Mouse (Mus musculus): ENCODE measurements at regions not wholly inside any gene's neighbourhood (a gene's known extent, or its start where the extent isn't known, plus 50 kb on each side); places are given as distances from the start of the nearest gene placed in this dataset.

DNA sequence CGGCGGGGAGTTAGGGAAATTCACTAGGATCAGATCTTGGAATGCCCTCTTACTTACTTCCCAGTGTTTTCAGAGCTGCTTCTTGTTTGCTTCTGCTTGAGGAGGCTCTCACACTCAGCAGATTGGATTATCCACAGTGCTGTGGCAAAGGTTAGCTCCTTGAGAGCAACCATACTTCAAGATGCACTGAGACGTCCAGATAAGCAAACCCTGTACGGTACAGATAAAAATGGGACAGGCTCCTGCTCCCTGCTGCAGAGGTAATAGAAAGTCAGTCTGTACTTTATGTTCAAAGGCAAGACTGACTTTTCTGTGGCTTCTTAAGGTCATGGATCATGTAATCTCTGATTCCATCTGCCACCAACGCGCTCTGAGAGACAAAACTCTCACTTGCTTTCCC is 414.8 kb upstream of the Ptger4 start:
- Histone ChIP-seq H3K27ac (ENCODE audit: low read length) (no peak overlapping the region), H3K4me3 (ENCODE audit: low read length) (no peak overlapping the region), H3K4me2 (ENCODE audit: low read depth, low read length) (no peak overlapping the region), H3K9me3 (replicated peaks; ENCODE audit: control insufficient read depth, low read length) (no peaks in the 10 kb centered on the region), H3K27me3 (ENCODE audit: control insufficient read depth, insufficient read depth, low read length) (no peaks in the 10 kb centered on the region), H3K9ac (ENCODE audit: low read length) (no peak overlapping the region), H3K4me1 (ENCODE audit: control insufficient read depth, insufficient read depth, low read length) (no peaks in the 10 kb centered on the region), H3K36me3 (ENCODE audit: control insufficient read depth, insufficient read depth) (no peaks in the 10 kb centered on the region)
- ATAC-seq (replicated peaks; ENCODE audit: extremely low read depth, insufficient read depth, low FRiP score) = no peak
- 64% methylated on average over 6 of the region's 6 CpGs for whole genome bisulfite sequencing

GRCm38 (mm10) chr15:5660819-5661218 is 416.8 kb upstream of the Ptger4 start:
- Histone ChIP-seq H3K27ac (ENCODE audit: low read length) (no peak overlapping the region), H3K9me3 (replicated peaks; ENCODE audit: control insufficient read depth, low read length) (no peaks in the 10 kb centered on the region), H3K9ac (ENCODE audit: low read length) (no peak overlapping the region), H3K4me3 (ENCODE audit: low read length) (no peak overlapping the region), H3K27me3 (ENCODE audit: control insufficient read depth, insufficient read depth, low read length) (no peaks in the 10 kb centered on the region), H3K4me2 (ENCODE audit: low read depth, low read length) (no peak overlapping the region), H3K4me1 (ENCODE audit: control insufficient read depth, insufficient read depth, low read length) (no peaks in the 10 kb centered on the region), H3K36me3 (ENCODE audit: control insufficient read depth, insufficient read depth) (no peaks in the 10 kb centered on the region)
- ATAC-seq (replicated peaks; ENCODE audit: extremely low read depth, insufficient read depth, low FRiP score) = no peak
- 42% methylated on average over 3 of the region's 3 CpGs for whole genome bisulfite sequencing

DNA sequence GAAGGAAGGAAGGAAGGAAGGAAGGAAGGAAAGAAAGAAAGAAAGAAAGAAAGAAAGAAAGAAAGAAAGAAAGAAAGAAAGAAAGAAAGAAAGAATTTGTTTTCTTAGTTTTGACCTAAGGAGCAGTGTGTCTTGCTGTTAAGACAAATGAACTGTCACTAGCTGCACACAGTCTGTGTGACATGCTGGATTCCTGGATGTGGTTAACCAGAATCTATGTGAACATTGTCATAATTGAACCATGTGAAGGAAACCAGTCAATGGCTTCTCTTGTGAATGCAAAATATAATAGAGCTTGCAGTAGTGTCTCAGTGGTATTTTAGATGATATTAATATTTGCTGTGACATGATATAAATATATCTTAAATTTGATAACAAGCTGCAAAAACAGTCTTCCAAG is 427.8 kb upstream of the Ptger4 start:
- H3K4me2 ChIP-seq (ENCODE audit: low read depth, low read length) = no peak overlapping the region
- no peaks in the 10 kb centered on the region for H3K36me3 ChIP-seq (ENCODE audit: control insufficient read depth, insufficient read depth)
- H3K9me3 ChIP-seq (replicated peaks; ENCODE audit: control insufficient read depth, low read length) = no peaks in the 10 kb centered on the region
- no peaks in the 10 kb centered on the region for H3K4me1 ChIP-seq (ENCODE audit: control insufficient read depth, insufficient read depth, low read length)
- H3K27me3 ChIP-seq (ENCODE audit: control insufficient read depth, insufficient read depth, low read length) = no peaks in the 10 kb centered on the region
- ATAC-seq (replicated peaks; ENCODE audit: extremely low read depth, insufficient read depth, low FRiP score) = no peak
- no peak overlapping the region for H3K9ac ChIP-seq (ENCODE audit: low read length)
- H3K4me3 ChIP-seq (ENCODE audit: low read length) = no peak overlapping the region
- no peak overlapping the region for H3K27ac ChIP-seq (ENCODE audit: low read length)

GRCm38 (mm10) chr15:5676704-5677103 is 432.7 kb upstream of the Ptger4 start:
- H3K9me3 ChIP-seq (replicated peaks; ENCODE audit: control insufficient read depth, low read length) = no peaks in the 10 kb centered on the region
- no peaks in the 10 kb centered on the region for H3K27me3 ChIP-seq (ENCODE audit: control insufficient read depth, insufficient read depth, low read length)
- no peak overlapping the region for H3K4me3 ChIP-seq (ENCODE audit: low read length)
- no peaks in the 10 kb centered on the region for H3K4me1 ChIP-seq (ENCODE audit: control insufficient read depth, insufficient read depth, low read length)
- ATAC-seq (replicated peaks; ENCODE audit: extremely low read depth, insufficient read depth, low FRiP score) = no peak
- WGBS = 63% methylated on average over 3 of the region's 3 CpGs
- no peaks in the 10 kb centered on the region for H3K36me3 ChIP-seq (ENCODE audit: control insufficient read depth, insufficient read depth)
- H3K27ac ChIP-seq (ENCODE audit: low read length) = no peak overlapping the region
- no peak overlapping the region for H3K4me2 ChIP-seq (ENCODE audit: low read depth, low read length)
- no peak overlapping the region for H3K9ac ChIP-seq (ENCODE audit: low read length)

DNA sequence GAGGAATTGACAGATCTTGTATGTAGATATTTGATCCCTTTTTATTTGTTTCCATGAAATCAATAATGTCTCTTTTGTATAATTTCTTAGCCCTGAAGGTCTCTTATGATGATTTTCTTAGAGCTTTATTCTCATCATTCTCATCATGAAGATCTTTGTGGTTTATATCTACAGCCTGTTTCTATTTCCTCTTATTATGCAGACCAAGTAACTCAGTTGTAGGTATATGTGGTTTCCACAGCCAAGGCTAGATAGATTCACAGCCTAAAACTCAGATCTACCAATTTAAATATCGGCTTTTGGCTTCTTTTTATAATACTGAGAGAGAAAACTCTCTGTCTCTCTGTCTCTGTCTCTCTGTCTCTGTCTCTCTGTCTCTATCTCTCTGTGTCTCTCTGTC is 449.8 kb upstream of the Ptger4 start:
- no peaks in the 10 kb centered on the region for H3K36me3 ChIP-seq (ENCODE audit: control insufficient read depth, insufficient read depth)
- WGBS = 81% methylated on average over 1 of the region's 1 CpGs
- ATAC-seq (replicated peaks; ENCODE audit: extremely low read depth, insufficient read depth, low FRiP score) = no peak
- H3K9me3 ChIP-seq (replicated peaks; ENCODE audit: control insufficient read depth, low read length) = no peaks in the 10 kb centered on the region
- H3K4me3 ChIP-seq (ENCODE audit: low read length) = no peak overlapping the region
- H3K27ac ChIP-seq (ENCODE audit: low read length) = no peak overlapping the region
- H3K4me2 ChIP-seq (ENCODE audit: low read depth, low read length) = no peak overlapping the region
- H3K4me1 ChIP-seq (ENCODE audit: control insufficient read depth, insufficient read depth, low read length) = no peaks in the 10 kb centered on the region
- no peak overlapping the region for H3K9ac ChIP-seq (ENCODE audit: low read length)
- no peaks in the 10 kb centered on the region for H3K27me3 ChIP-seq (ENCODE audit: control insufficient read depth, insufficient read depth, low read length)

DNA sequence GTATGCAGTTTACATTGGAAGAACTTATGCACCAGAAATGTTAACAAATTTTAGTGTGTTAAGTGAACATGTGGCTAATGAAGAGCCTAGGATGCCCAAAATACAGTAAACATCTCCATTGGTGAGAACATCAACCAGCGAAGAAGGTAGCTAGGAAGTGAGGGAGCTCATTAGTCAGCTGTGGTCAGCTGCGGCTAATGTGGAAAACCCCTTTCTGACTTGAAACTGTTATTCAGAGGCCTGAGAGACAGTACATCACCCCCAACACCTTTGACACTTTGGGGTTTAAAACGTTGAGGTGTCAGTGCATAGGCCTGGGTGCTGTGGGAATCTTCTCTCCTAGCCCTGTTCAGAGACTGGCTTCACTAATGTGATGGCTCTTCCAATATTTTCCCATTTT is 451.0 kb upstream of the Ptger4 start:
- Histone ChIP-seq H3K27ac (ENCODE audit: low read length) (no peak overlapping the region), H3K4me1 (ENCODE audit: control insufficient read depth, insufficient read depth, low read length) (no peaks in the 10 kb centered on the region), H3K9me3 (replicated peaks; ENCODE audit: control insufficient read depth, low read length) (no peaks in the 10 kb centered on the region), H3K36me3 (ENCODE audit: control insufficient read depth, insufficient read depth) (no peaks in the 10 kb centered on the region), H3K9ac (ENCODE audit: low read length) (no peak overlapping the region), H3K4me3 (ENCODE audit: low read length) (no peak overlapping the region), H3K27me3 (ENCODE audit: control insufficient read depth, insufficient read depth, low read length) (no peaks in the 10 kb centered on the region), H3K4me2 (ENCODE audit: low read depth, low read length) (no peak overlapping the region)
- ATAC-seq (replicated peaks; ENCODE audit: extremely low read depth, insufficient read depth, low FRiP score) = no peak
- 69% methylated on average over 3 of the region's 3 CpGs for WGBS

DNA sequence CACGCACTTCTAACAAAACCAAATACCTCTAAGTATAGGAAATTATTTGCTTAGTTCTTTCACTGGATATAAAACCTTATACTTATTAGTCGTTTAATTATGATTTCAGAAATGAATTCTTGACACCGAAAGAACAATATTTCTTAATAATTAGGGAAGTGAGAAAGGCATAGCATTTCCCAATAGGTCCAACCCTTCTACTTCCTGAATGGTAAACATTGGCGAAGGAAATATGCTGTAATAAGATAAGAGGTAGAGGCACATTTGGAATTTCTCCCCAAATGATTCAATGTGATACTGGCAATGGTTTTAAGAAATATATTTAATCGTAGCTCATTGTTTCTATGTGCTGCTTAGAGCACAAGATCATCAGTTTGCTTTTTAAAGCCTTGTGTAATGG is 464.5 kb upstream of the Ptger4 start:
- Histone ChIP-seq H3K27ac (ENCODE audit: low read length) (no peak overlapping the region), H3K36me3 (ENCODE audit: control insufficient read depth, insufficient read depth) (no peaks in the 10 kb centered on the region), H3K27me3 (ENCODE audit: control insufficient read depth, insufficient read depth, low read length) (no peaks in the 10 kb centered on the region), H3K4me3 (ENCODE audit: low read length) (no peak overlapping the region), H3K9me3 (replicated peaks; ENCODE audit: control insufficient read depth, low read length) (no peaks in the 10 kb centered on the region), H3K4me2 (ENCODE audit: low read depth, low read length) (no peak overlapping the region), H3K9ac (ENCODE audit: low read length) (no peak overlapping the region), H3K4me1 (ENCODE audit: control insufficient read depth, insufficient read depth, low read length) (no peaks in the 10 kb centered on the region)
- ATAC-seq (replicated peaks; ENCODE audit: extremely low read depth, insufficient read depth, low FRiP score) = no peak
- 65% methylated on average over 5 of the region's 5 CpGs for WGBS

DNA sequence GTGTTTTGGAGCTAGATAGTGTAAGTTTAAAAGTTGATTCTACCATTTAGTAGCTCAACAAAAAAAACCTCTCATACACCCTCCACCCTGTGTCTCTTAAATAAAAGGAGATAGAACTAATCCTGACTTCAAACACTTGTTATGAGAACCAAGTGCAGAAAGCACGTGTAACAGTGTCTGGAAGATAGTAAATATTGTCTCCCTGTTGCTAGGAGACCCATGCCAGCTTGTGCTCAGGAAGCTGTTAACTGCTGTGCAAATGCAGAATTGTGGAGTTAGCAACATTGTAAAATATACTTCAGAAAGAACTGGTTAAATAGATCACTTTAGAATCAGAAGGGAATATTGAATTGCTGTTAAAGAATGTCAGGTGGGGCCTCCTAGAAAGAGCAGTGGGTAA is 496.7 kb upstream of the Ptger4 start:
- no peaks in the 10 kb centered on the region for H3K9me3 ChIP-seq (replicated peaks; ENCODE audit: control insufficient read depth, low read length)
- 5% methylated on average over 1 of the region's 1 CpGs for WGBS
- no peaks in the 10 kb centered on the region for H3K36me3 ChIP-seq (ENCODE audit: control insufficient read depth, insufficient read depth)
- H3K27ac ChIP-seq (ENCODE audit: low read length) = no peak overlapping the region
- H3K27me3 ChIP-seq (ENCODE audit: control insufficient read depth, insufficient read depth, low read length) = no peaks in the 10 kb centered on the region
- no peak overlapping the region for H3K9ac ChIP-seq (ENCODE audit: low read length)
- no peak overlapping the region for H3K4me2 ChIP-seq (ENCODE audit: low read depth, low read length)
- no peaks in the 10 kb centered on the region for H3K4me1 ChIP-seq (ENCODE audit: control insufficient read depth, insufficient read depth, low read length)
- no peak overlapping the region for H3K4me3 ChIP-seq (ENCODE audit: low read length)
- no peak for ATAC-seq (replicated peaks; ENCODE audit: extremely low read depth, insufficient read depth, low FRiP score)

GRCm38 (mm10) chr15:5743893-5744292 is 499.9 kb upstream of the Ptger4 start:
- H3K9me3 ChIP-seq (replicated peaks; ENCODE audit: control insufficient read depth, low read length) = no peaks in the 10 kb centered on the region
- H3K36me3 ChIP-seq (ENCODE audit: control insufficient read depth, insufficient read depth) = no peaks in the 10 kb centered on the region
- H3K4me3 ChIP-seq (ENCODE audit: low read length) = no peak overlapping the region
- H3K27me3 ChIP-seq (ENCODE audit: control insufficient read depth, insufficient read depth, low read length) = no peaks in the 10 kb centered on the region
- no peak overlapping the region for H3K27ac ChIP-seq (ENCODE audit: low read length)
- 89% methylated on average over 5 of the region's 5 CpGs for WGBS
- no peak overlapping the region for H3K4me2 ChIP-seq (ENCODE audit: low read depth, low read length)
- ATAC-seq (replicated peaks; ENCODE audit: extremely low read depth, insufficient read depth, low FRiP score) = no peak
- no peak overlapping the region for H3K9ac ChIP-seq (ENCODE audit: low read length)
- no peaks in the 10 kb centered on the region for H3K4me1 ChIP-seq (ENCODE audit: control insufficient read depth, insufficient read depth, low read length)

DNA sequence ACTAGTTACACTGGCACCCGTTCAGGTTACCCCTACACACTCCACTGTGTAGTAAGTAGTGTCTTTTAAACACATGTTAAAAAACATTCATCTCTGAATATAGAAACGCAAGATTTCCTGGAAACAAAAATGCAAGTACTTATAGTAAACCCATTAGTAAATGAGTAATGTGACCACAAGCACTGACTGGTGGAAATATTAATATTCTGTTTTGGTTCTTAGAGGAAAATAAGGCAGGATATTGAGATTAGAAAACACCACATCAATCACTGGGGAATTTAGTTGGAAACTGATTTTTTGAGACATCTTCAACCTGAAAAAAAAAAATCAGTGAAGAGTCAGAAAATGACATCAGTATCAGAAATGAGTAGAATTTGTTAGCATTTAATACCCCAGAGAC is 514.7 kb upstream of the Ptger4 start:
- H3K4me1 ChIP-seq (ENCODE audit: control insufficient read depth, insufficient read depth, low read length) = no peaks in the 10 kb centered on the region
- H3K27me3 ChIP-seq (ENCODE audit: control insufficient read depth, insufficient read depth, low read length) = no peaks in the 10 kb centered on the region
- no peak for ATAC-seq (replicated peaks; ENCODE audit: extremely low read depth, insufficient read depth, low FRiP score)
- no peaks in the 10 kb centered on the region for H3K36me3 ChIP-seq (ENCODE audit: control insufficient read depth, insufficient read depth)
- H3K4me3 ChIP-seq (ENCODE audit: low read length) = no peak overlapping the region
- no peak overlapping the region for H3K27ac ChIP-seq (ENCODE audit: low read length)
- WGBS = 74% methylated on average over 2 of the region's 2 CpGs
- H3K9me3 ChIP-seq (replicated peaks; ENCODE audit: control insufficient read depth, low read length) = no peaks in the 10 kb centered on the region
- no peak overlapping the region for H3K4me2 ChIP-seq (ENCODE audit: low read depth, low read length)
- no peak overlapping the region for H3K9ac ChIP-seq (ENCODE audit: low read length)
